Mouse (Mus musculus) limb, embryonic 14.5 days (tissue): ENCODE results near the gene Gm20425. TPM values are rescaled to one million over a fixed set of nuclear protein-coding genes. Genes with fewer than 3 reads are reported as not detected.

Experiments used
- ATAC-seq: fragments of 200-750 bp; cut with Nextera tagmentation; 2 replicates; pipeline ENCODE4 v1.8.0; 2017; ENCODE audit warnings: low read depth, moderate number of reproducible peaks, moderate TSS enrichment; ENCODE audit not compliant: low FRiP score
- DNase-seq: peaks from one replicate; pipeline ENCODE4 v3.0.0-alpha.2; 2015; ENCODE audit warnings: low spot score
- H3K27ac ChIP-seq: fragments of 300-500 bp; sonication (generic); replicated peaks from 2 replicates; pipeline ENCODE4 v1.5.1; 2014; ENCODE audit warnings: low read depth, mild to moderate bottlenecking, low read length, moderate library complexity, mixed read lengths
- H3K27me3 ChIP-seq: fragments of 300-500 bp; sonication (generic); 2 replicates; pipeline ENCODE4 v1.6.1; 2014; ENCODE audit warnings: low read length, mixed read lengths; ENCODE audit not compliant: control insufficient read depth, insufficient read depth
- H3K36me3 ChIP-seq: fragments of 300-500 bp; sonication (generic); 2 replicates; pipeline ENCODE4 v1.6.1; 2014; ENCODE audit warnings: mild to moderate bottlenecking, low read length, moderate library complexity, mixed read lengths; ENCODE audit not compliant: control insufficient read depth, insufficient read depth
- H3K4me1 ChIP-seq: fragments of 300-500 bp; sonication (generic); 2 replicates; pipeline ENCODE4 v1.6.1; 2014; ENCODE audit warnings: antibody characterized with exemption, low read length, mixed read lengths; ENCODE audit not compliant: control insufficient read depth, insufficient read depth
- H3K4me2 ChIP-seq: fragments of 300-500 bp; sonication (generic); replicated peaks from 2 replicates; pipeline ENCODE4 v1.6.1; 2014; ENCODE audit warnings: low read depth, mild to moderate bottlenecking, low read length, moderate library complexity; ENCODE audit not compliant: severe bottlenecking
- H3K4me3 ChIP-seq: fragments of 300-500 bp; sonication (generic); replicated peaks from 2 replicates; pipeline ENCODE4 v1.5.1; 2014; ENCODE audit warnings: low read length
- H3K9ac ChIP-seq: fragments of 300-500 bp; sonication (generic); 2 replicates; pipeline ENCODE4 v1.6.1; 2014; ENCODE audit warnings: mild to moderate bottlenecking, low read depth, low read length, moderate library complexity; ENCODE audit not compliant: severe bottlenecking
- H3K9me3 ChIP-seq: fragments of 300-500 bp; sonication (generic); 2 replicates; pipeline ENCODE4 v1.6.1; 2016; ENCODE audit warnings: low read length; ENCODE audit not compliant: control insufficient read depth
- POLR2A ChIP-seq: fragments of 200-500 bp; IDR thresholded peaks from 2 replicates; pipeline ENCODE4 v1.8.0; 2012; ENCODE audit warnings: inconsistent platforms, mild to moderate bottlenecking, moderate library complexity, borderline replicate concordance; ENCODE audit not compliant: insufficient read depth, insufficient read length; ENCODE audit errors: extremely low read depth
- WGBS: fragments of 180-500 bp; shearing (Covaris S2); extraction: QIAGEN DNeasy Blood & Tissue Kit; methylation state at CpG from one replicate; pipeline ENCODE4 v1.1.7; 2014; 5-methylcytosine and 5-hydroxymethylcytosine counted together
- polyA plus RNA-seq, 2 experiments: library from polyadenylated mRNA; depleted of rRNA in 1 of 2; stranded (reverse) in 1 of 2; unstranded in 1 of 2; fragments of >200 nt; fragmentation: Nextera tagmentation in 1 of 2; extraction: Ambion mirVana in 1 of 2; gene quantifications; 2 replicates each; pipeline versions ENCODE4 v1.2.1 to v1.2.3; 2012 to 2014

Gene Gm20425
- polyA plus RNA-seq, 2 experiments, result 0.45 TPM; not detected in 1

- H3K9me3 ChIP-seq, result no peaks in the 10 kb centered on the region
- no peak overlapping the region for H3K4me3 ChIP-seq
- TF ChIP-seq POLR2A, result no peak
- H3K4me1 ChIP-seq, result no peaks in the 10 kb centered on the region
- 82% methylated on average over 2 of the region's 2 CpGs for WGBS
- H3K36me3 ChIP-seq, result no peaks in the 10 kb centered on the region
- no peak overlapping the region for H3K9ac ChIP-seq
- H3K27ac ChIP-seq, result no peak overlapping the region
- no peak overlapping the region for H3K4me2 ChIP-seq
- H3K27me3 ChIP-seq, result no peaks in the 10 kb centered on the region
- no peak for ATAC-seq
- DNase-seq, result no peak
These were observed 75.5 kb downstream of the Gm20425 start for GRCm38 (mm10) chr9:103154568-103154967.

- H3K27ac ChIP-seq, result no peak overlapping the region
- H3K9ac ChIP-seq, result no peak overlapping the region
- DNase-seq, result no peak
- WGBS, result 76% methylated on average over 5 of the region's 5 CpGs
- H3K4me1 ChIP-seq, result no peaks in the 10 kb centered on the region
- no peaks in the 10 kb centered on the region for H3K36me3 ChIP-seq
- no peaks in the 10 kb centered on the region for H3K9me3 ChIP-seq
- no peak for TF ChIP-seq POLR2A
- no peak for ATAC-seq
- no peaks in the 10 kb centered on the region for H3K27me3 ChIP-seq
- H3K4me3 ChIP-seq, result no peak overlapping the region
- H3K4me2 ChIP-seq, result no peak overlapping the region
These were observed 76.8 kb downstream of the Gm20425 start for GRCm38 (mm10) chr9:103153286-103153685.

GRCm38 (mm10) chr9:103149074-103149799 lies 80.9 kb downstream of the Gm20425 start:
- Histone ChIP-seq H3K4me2 (no peak overlapping the region), H3K9me3 (no peaks in the 10 kb centered on the region), H3K27ac (no peak overlapping the region), H3K4me1 (no peaks in the 10 kb centered on the region), H3K9ac (no peak overlapping the region), H3K36me3 (no peaks in the 10 kb centered on the region), H3K27me3 (no peaks in the 10 kb centered on the region), H3K4me3 (no peak overlapping the region)
- no peak for TF ChIP-seq POLR2A
- WGBS, result 73% methylated on average over 12 of the region's 12 CpGs
- DNase-seq (no peak), ATAC-seq (no peak)

- H3K4me2 ChIP-seq, result no peak overlapping the region
- TF ChIP-seq POLR2A, result no peak
- H3K9me3 ChIP-seq, result no peaks in the 10 kb centered on the region
- H3K27me3 ChIP-seq, result no peaks in the 10 kb centered on the region
- H3K4me1 ChIP-seq, result no peaks in the 10 kb centered on the region
- H3K36me3 ChIP-seq, result no peaks in the 10 kb centered on the region
- no peak overlapping the region for H3K27ac ChIP-seq
- no peak overlapping the region for H3K9ac ChIP-seq
- WGBS, result 75% methylated on average over 13 of the region's 13 CpGs
- H3K4me3 ChIP-seq, result no peak overlapping the region
- ATAC-seq (no peak), DNase-seq (no peak)
These were observed 83.0 kb downstream of the Gm20425 start for GRCm38 (mm10) chr9:103147103-103147502.

DNA sequence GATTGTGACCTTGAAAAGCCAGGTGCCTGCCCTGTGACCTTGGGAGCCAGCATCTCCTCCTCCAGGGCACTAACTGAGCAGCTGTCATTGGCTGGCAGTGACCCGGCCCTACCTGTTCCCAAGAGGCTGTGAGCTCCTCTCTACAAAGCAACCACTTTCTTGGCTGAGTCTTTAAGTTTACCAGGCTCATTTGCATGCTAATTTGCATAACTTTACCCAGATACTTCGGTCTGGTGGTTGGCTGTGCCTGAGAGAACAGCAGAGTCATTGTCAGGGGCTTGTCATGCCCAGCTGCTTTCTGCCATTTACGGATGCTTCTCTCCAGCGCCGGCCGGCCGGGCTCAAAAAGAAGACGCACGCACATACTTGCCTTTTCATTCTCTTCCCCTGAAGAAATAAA lies 83.4 kb downstream of the Gm20425 start:
- WGBS, result 47% methylated on average over 9 of the region's 9 CpGs
- ATAC-seq (no peak), DNase-seq (no peak)
- no peak overlapping the region for H3K27ac ChIP-seq
- no peak overlapping the region for H3K4me2 ChIP-seq
- no peaks in the 10 kb centered on the region for H3K27me3 ChIP-seq
- no peak for TF ChIP-seq POLR2A
- H3K9me3 ChIP-seq, result no peaks in the 10 kb centered on the region
- no peaks in the 10 kb centered on the region for H3K4me1 ChIP-seq
- no peak overlapping the region for H3K4me3 ChIP-seq
- no peak overlapping the region for H3K9ac ChIP-seq
- H3K36me3 ChIP-seq, result no peaks in the 10 kb centered on the region
